Mouse (Mus musculus) cerebellum, adult 11-12 months (tissue): Measurements from ENCODE around the gene Eef1a2.
A peak's percentile ranks its signal among the peaks of the same experiment; 100 is the strongest.

Experiments
- DNase-seq: peaks from one replicate; pipeline ENCODE4 v3.0.0; 2022

Gene Eef1a2

GRCm38 (mm10) chr2:181130245-181130644 lies 26.6 kb downstream of the Eef1a2 start:
- DNase-seq, result peak; percentile 34

DNA sequence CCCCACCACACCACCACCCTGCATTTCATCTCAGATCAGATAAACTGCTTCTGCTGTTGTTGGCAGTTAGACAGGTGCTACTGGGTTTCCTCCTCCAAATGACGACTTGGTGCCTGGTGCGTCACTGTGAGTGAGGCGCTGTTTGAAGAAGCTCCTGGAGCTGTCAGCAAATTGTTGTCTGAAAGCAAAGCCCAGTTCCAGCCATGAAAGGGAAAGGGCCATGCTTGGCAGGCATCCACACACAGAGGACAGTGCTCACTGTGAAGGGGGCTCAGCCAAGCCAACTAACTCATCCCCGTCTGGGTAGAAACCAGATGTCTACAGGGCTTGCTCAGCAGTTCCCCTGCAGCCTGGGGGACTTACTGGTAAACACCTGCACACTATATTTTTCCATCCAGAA lies 27.9 kb downstream of the Eef1a2 start:
- DNase-seq, result peak; percentile 49

GRCm38 (mm10) chr2:181127786-181128185 lies 29.0 kb downstream of the Eef1a2 start:
- no peak for DNase-seq

DNA sequence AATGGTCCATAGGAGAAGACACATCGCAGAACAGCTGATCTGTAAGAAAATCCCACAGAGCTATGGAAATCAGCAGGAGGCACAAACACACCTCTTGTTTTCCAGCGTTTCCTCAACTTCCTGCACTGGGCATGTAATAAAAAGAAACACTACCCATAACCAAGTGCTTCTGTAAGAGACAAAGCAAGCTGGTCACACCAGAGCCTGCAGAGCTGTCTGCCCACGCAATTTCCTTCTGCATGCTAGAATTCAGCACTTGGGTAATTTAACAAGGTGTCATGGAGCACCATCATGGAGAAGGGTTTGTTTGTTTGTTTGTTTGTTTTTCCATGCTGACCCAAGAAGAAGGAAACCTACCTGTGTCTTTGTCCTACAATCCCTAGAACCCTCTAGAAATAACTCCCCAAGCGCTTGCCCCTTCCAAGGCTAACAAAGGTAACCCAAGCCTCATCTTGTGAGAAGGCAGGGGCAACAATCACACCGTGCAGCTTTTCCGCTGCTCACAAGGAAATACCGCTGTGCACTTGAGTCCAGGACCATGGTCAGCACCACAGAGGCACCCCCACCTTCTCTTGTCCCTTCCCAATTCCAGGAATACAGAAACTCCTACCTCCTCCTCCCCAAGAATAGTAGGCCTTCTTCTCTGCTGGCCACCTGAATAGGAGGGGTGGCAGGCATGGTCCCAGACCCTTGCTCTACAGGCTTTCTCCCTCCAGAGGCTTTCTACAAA lies 30.9 kb downstream of the Eef1a2 start:
- DNase-seq, result no peak

DNA sequence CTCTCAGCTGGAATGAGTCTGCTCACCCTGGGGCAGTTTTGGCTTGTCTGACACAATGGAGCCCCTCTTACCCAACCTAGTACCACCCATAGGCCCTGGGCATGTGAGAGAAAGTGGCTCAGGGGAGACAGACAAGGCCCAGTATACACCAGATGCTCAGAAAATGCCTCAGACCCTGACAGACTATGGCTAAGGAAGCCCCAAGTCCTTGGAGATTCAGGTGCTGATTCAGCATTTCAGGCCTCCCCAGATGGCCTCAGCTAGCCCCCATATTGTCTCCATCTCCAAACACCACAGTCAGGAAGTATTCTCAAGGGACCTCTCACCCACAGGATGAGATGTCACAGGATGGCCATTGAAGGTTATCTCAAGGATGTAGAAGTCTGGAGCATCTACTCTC lies 34.2 kb downstream of the Eef1a2 start:
- DNase-seq, result no peak

DNA sequence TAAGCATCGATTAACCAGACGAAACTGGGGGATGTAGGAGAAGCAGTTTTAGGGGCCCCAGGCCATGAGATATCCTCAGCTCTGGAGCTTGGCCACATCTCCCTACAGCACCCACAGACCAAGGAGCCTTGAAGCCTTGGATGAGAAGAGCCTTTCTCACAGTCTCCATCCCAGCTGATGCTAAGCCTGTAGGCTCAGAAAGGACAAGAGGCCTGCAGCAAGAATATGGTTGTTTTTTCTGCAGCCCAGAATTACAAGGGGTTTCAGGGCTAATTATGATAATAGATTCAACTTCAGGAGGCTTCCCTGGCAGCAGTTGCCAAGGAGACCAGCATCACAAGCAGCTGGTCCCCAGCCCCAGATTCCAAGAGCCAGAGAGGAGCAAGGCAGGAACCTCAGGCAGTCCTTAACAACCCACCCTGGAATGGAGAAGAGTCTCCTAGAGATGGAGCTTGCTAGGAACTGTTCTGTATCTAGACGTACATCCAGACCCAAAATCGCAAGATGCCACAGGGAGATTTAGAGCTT lies 35.8 kb downstream of the Eef1a2 start:
- DNase-seq, result no peak

DNA sequence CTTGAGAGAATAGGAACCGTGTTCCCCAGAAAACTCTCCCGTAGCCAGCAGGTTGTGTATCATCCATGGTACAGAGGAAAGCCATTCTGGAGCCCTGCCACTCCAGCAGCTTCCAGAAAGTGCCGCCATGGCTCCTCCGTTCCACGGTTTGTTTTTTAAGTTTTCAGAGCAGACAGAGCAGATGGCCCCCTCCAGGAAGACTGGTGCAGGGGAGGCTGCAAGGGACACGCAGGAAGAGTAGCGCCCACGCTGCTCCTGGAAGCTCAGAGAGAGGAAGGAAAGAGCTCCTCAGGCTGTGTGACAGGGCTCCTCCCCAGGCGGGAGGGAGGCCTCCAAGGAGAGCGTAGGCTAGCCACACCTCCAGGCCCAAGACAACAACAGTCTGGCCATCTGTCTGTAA lies 36.9 kb downstream of the Eef1a2 start:
- DNase-seq, result peak; percentile 79

DNA sequence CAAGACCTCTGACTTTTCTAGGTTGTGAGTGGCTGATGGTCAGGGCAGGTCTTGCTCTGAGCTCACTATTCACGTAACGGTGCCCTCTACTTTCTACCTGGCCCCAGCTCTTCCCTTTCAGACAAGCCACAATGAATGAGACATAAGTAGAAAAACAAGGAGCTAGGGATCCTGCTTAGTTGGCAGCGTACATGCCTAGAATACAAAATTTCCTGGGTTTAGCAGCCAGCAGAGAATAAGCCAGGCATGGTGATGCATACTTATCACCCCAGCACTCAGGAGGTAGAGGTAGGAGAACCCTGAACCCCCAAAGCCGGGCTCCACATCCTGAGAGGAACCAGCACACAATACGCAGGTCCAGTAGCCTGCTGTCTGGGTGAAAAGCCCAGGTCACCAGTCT lies 40.4 kb downstream of the Eef1a2 start:
- DNase-seq, result no peak

DNA sequence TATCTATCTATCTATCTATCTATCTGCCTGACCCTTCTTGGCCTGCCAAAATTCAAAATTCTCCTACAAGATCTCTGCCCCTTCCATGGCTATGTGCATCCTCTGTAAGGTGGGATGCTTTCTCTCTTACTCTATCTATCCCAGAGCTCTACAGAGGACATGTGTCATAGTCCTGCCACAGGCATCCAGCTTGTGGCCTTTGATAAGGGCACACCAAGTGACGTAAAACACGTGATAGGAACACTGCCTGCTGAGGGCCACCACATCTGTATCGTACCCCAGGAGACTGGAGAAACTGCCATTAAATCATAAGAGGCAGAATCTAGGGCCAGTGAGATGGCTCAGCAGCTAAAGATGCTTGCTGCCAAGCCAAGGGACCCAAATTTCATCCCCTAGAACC lies 41.4 kb downstream of the Eef1a2 start:
- DNase-seq, result no peak

- no peak for DNase-seq
Observed at GRCm38 (mm10) chr2:181113762-181114361, 43.0 kb downstream of the Eef1a2 start.

DNA sequence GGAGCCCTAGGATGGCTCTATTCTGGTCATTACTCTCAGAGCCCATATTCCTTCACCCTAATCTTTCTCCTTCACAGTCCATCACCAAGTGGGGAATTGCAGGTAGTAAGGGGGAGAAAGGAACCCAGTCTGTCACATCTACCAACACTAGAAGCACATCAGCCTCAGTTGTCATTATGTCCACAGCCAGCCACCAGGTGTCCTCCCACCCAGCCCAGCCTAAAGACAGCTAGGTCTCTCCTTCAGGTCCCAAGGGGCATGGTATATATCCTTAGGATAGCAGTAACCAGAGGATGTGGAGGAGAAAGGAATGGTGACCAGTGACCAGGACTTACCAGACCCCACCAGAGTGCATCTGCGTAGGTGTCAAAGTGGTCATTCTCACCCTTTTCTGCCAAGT lies 45.1 kb downstream of the Eef1a2 start:
- DNase-seq, result no peak

DNA sequence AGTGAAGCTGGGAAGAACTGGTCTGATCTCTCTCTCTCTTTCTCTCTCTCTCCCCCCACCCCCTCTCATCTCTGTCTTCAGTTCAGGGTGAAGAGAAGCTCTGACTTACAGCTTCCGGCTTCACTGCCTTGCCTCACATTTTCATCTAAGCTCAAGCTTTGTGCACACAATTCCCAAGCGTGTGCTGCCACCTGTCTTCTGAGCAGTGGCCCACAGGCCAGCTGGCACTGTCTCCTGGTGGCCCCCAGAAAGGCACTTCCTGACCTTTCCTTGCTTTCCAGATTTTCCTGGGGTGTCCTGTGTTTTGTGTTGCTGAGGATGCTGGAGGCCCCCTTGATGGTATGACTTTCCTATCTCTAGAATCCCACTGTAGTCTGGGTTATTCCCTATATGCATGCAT lies 52.7 kb downstream of the Eef1a2 start:
- peak; percentile 42 for DNase-seq

GRCm38 (mm10) chr2:181102161-181102560 lies 54.7 kb downstream of the Eef1a2 start:
- DNase-seq, result no peak

GRCm38 (mm10) chr2:181101626-181102025 lies 55.2 kb downstream of the Eef1a2 start:
- no peak for DNase-seq

DNA sequence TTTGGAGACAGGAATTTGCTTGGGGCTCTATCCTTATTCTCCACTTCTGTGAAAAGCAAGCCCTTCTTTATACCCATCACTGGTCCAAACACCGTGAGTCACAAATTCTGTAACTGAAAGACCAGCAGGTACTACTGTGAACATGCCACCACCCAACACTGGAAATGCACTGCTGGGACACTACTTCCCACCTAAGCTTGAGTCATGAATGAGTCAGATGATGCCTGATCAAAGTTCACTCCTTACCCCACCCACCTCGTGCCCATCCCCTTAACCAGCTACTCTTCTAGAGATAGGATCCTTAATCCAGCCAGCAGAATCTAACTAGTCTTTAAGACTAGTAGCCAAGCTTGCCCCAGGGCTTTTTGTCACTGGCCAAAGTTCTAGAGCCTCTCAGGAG lies 56.7 kb downstream of the Eef1a2 start:
- no peak for DNase-seq
